Mouse (Mus musculus) lung, postnatal 10 days (tissue): ENCODE data around the gene Olfr816.
"Not testable (repeated sequence)": the region's sequence is repeated elsewhere in the genome, so short reads cannot be mapped to it uniquely, and the experiment has no call there.

ENCODE experiments used
- DNase-seq: peaks from one replicate; pipeline ENCODE4 v3.0.0; 2021

Olfr816 gene

GRCm38 (mm10) chr10:129915497-129915896 is at the start of gene Olfr816:
Gene Olfr816 (minus strand): TSS chr10:129915597.
- DNase-seq = no peak

DNA sequence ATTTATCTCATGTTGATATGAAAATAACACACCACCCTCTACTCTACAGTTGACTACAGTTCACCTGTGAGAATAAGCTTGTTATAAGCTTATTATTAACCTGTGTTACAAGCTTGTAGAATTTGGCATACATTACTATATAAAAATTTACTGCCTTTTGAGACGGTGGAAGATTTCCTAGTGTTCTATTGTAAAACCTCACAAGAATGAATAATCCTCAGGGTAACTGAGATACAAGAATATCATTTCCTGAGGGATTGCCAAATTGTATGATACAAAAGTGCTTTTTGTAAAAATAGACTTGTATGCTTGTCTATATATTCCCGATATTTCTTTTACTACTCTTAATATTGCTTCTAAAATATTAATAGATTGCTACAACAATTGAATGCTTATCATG is 33.6 kb upstream of the Olfr816 start, which contains the start of gene Olfr818:
Gene Olfr818 (minus strand): TSS at position 101 of the 400 bp plus-strand sequence.
- no peak for DNase-seq

DNA sequence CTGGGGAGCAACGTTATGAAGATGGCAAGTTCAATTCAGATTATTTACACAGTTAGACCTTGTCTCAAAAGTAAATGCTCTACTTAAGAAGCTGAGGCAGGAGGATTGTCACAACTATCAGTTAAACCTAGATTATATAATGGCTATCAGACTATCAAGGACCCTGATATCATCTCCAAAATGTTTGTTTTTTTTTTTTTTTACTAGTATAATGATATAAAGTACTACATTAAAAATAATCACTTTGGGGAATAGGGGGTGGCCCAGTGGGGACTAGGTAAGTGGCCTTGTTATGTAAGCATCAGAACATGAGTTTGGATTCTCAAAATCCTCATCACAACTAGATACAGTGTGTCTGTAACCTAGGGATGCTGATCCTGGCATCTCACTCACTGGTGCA is 9.6 kb downstream of the Olfr816 start, which contains the start of gene Olfr815:
Gene Olfr815 (minus strand): TSS at position 101 of the 400 bp plus-strand sequence.
- DNase-seq = not testable (repeated sequence)

DNA sequence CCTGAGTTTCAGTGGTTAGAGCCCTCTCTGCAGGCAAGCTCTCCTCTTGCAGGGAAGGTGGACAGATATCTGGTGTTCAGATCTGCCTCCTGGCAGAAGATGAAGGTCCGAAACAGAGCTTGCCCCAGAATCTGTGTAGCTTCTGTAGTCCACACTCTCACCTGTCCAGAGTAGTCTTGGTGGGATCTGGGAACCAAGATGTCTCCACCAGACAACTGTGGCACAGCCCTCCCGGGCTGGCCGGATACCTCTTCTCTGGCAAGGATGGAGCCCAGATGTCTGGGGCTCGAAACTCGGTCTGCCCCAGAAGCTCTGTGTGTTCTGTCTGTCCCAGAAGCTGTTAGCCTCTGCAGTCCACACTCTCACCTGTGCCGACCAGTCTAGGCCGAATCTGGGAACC is 29.5 kb downstream of the Olfr816 start:
- no peak for DNase-seq

DNA sequence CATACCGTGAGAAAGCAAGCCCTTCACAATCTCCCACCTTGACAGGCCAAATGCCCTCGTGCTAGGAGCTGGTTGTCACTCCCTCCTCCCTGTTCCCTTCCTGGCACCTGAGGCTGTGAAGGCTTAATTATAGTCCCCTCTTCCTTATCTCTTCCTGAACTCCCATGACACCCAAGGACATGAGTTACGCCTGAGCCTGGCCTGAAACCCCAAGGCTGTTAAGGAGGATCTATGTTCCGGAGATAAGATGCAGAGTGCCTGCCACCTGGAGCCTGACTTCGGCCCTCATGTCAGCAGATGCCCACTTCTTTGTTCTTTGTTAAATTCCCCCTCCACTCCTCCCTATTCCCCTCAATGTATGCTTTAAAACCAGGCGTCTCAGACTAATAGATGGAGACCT is 29.9 kb downstream of the Olfr816 start:
- not testable (repeated sequence) for DNase-seq

GRCm38 (mm10) chr10:129879751-129880150 is 35.6 kb downstream of the Olfr816 start, which contains the start of gene Olfr814:
Gene Olfr814 (minus strand): TSS chr10:129879851.
- not testable (repeated sequence) for DNase-seq
